Mouse (Mus musculus) left cerebral cortex, adult 6 months (tissue): Measurements from ENCODE around the gene Nsun3. TPM values are rescaled to one million over a fixed set of nuclear protein-coding genes. Genes with fewer than 3 reads are reported as not detected.

Experiments used
- long read RNA-seq, 2 experiments: library from polyadenylated mRNA; unstranded; transcript quantifications; one replicate each; pipeline ENCODE4 v2.0.0; 2019 to 2020
- polyA plus RNA-seq: library from polyadenylated mRNA; unstranded; fragments of <200 nt; fragmentation: Nextera tagmentation; gene quantifications from 2 replicates; pipeline ENCODE4 v1.2.3, GENCODE M21; 2021

Nsun3 gene
- 5.4 and 6.8 TPM in 2 replicates for polyA plus RNA-seq
- long read RNA-seq, experiment 1, transcript Nsun3-201 (6 exons, 3,813 nt), result major isoform, 22 of 48 reads
- long read RNA-seq, experiment 1, transcript Nsun3-202 (6 exons, 3,565 nt), result minor isoform, 15 of 48 reads
- long read RNA-seq, experiment 1, partial matches to known transcripts, result 2 of 48 reads
- long read RNA-seq, experiment 1, other reads (novel, unspliced or antisense), result 9 of 48 reads
- long read RNA-seq, experiment 2, partial matches to known transcripts, result 0 of 12 reads
- long read RNA-seq, experiment 2, other reads (novel, unspliced or antisense), result 9 of 12 reads

GRCm38 (mm10) chr16:62786621-62787331 lies at the start of gene Nsun3:
Gene Nsun3, minus strand, starts transcription at chr16:62786818.

GRCm38 (mm10) chr16:62814491-62814890 lies 27.9 kb upstream of the Nsun3 start, which contains the start of gene Stx19:
Gene Stx19, plus strand, starts transcription at chr16:62814676.

Other genes starting within 250 kb of the Nsun3 start
- not detected in 2 replicates for gene Stx19, start 27.9 kb upstream of the Nsun3 start, polyA plus RNA-seq
- gene Arl13b, start 60.2 kb upstream of the Nsun3 start, polyA plus RNA-seq, result 9.5 and 11.0 TPM in 2 replicates
- 8.4 and 11.0 TPM in 2 replicates for gene Pros1, start 67.5 kb upstream of the Nsun3 start, polyA plus RNA-seq